ENCODE assay signal across 14 mouse cellular contexts in the genomic region with DNA sequence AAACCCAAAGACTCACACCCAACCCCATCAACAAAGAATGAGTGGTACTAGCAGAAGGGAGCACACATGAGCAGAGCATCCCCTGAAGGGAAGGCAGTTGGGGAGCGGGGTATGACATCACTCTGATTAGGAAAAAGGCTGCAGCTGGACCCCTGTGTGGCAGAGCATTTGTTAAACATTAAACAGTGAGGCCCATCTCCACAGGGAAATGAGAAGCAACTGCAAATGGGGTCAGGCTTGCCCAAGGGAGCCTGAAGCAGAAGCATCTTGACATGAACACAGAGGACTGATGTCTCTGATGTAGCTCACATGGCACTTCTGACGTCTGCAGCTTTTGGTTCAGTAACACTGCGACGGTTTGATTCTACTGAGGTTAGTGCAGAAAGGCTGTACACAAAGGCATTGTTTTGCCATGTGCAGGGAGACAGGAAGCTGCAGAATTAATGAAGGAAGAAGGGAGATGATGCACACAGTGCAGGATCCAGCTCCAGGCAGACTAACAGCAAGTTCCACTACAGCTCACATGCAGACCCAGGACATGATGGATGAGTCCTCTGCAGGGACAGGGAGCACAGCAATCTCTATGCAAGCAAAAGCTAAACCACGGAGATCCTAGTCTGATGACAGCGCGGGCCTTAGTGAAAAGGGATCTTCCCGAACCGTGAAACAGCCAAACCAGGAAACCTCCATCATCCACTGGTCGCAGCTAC.
DNase-seq lines count a peak whose midpoint lies in the region; ATAC-seq and TF ChIP-seq lines count a peak whose summit lies in the region.
"Had no signal": no experiment of that assay in that cellular context is flagged by ENCODE, and none has a peak within 500 bp of the region (broad histone marks: within the 10 kb centered on the region; RNA-seq: fewer than 3 reads in every experiment).

No protein-coding gene starts in this region.

- no peaks in the 10 kb centered on the region for H3K36me3 ChIP-seq in forebrain, embryonic 10.5 days (replicated peaks)
- H3K36me3 ChIP-seq in forebrain, embryonic 13.5 days (ENCODE audit: poor library complexity, severe bottlenecking), result no peaks in the 10 kb centered on the region
- no peaks in the 10 kb centered on the region for H3K36me3 ChIP-seq in hindbrain, embryonic 10.5 days
- H3K36me3 ChIP-seq in midbrain, postnatal 0 days (ENCODE audit: insufficient read depth, low read length), result no peaks in the 10 kb centered on the region
- H3K36me3 ChIP-seq: G1E; intestine, embryonic 15.5 days; liver, embryonic 13.5 days had no signal

- no peak; the same call in 1 of the 2 replicates for ATAC-seq in forebrain, embryonic 13.5 days
- ATAC-seq in midbrain, postnatal 0 days (ENCODE audit: low FRiP score), result no peak
- ATAC-seq: intestine, embryonic 15.5 days had no signal

- no peak for TF ChIP-seq CTCF in brain, embryonic 14.5 days (IDR thresholded peaks at IDR 0.05; ENCODE audit: borderline replicate concordance, extremely low read depth, insufficient read depth, insufficient read length)
- TF ChIP-seq CTCF in midbrain, postnatal 0 days (IDR thresholded peaks at IDR 0.05), result no peak

- H3K4me1 ChIP-seq in forebrain, embryonic 10.5 days, result peaks cover 9% of the 10 kb centered on the region
- H3K4me1 ChIP-seq in forebrain, embryonic 13.5 days, result peaks cover 15% of the 10 kb centered on the region; the same call in 1 of the 2 replicates
- peaks cover 10% of the 10 kb centered on the region for H3K4me1 ChIP-seq in hindbrain, embryonic 10.5 days (replicated peaks)
- no peaks in the 10 kb centered on the region for H3K4me1 ChIP-seq in midbrain, postnatal 0 days (ENCODE audit: insufficient read depth, low read length)
- H3K4me1 ChIP-seq: intestine, embryonic 15.5 days; liver, embryonic 13.5 days had no signal

- no peak for TF ChIP-seq POLR2A in brain, embryonic 14.5 days (IDR thresholded peaks at IDR 0.05; ENCODE audit: borderline replicate concordance, extremely low read depth, insufficient read depth, insufficient read length, poor library complexity, severe bottlenecking)

- no peak for DNase-seq in forebrain, embryonic 10.5 days (ENCODE audit: extremely low spot score, low spot score)
- peak; percentile 58 for DNase-seq in brain, embryonic 14.5 days (ENCODE audit: low read depth)
- DNase-seq in hindbrain, embryonic 10.5 days (ENCODE audit: low spot score), result peak; percentile 14
- peak; percentile 4 for DNase-seq in midbrain, postnatal 0 days (ENCODE audit: low spot score)
- DNase-seq in lung, postnatal 25 days (ENCODE audit: low spot score), result no peak
- no peak for DNase-seq in adipocyte (ENCODE audit: low spot score)
- no peak for DNase-seq in lung, postnatal 36 days
- DNase-seq: cerebellum, postnatal 14 days; gastrocnemius, postnatal 25 days; liver, embryonic 13.5 days had no signal

- H3K27me3 ChIP-seq in forebrain, embryonic 10.5 days (ENCODE audit: poor library complexity, severe bottlenecking), result no peaks in the 10 kb centered on the region
- H3K27me3 ChIP-seq in forebrain, embryonic 13.5 days, result no peaks in the 10 kb centered on the region
- no peaks in the 10 kb centered on the region for H3K27me3 ChIP-seq in hindbrain, embryonic 10.5 days (ENCODE audit: insufficient read depth, poor library complexity, severe bottlenecking)
- no peaks in the 10 kb centered on the region for H3K27me3 ChIP-seq in midbrain, postnatal 0 days (ENCODE audit: insufficient read depth, low read length)
- H3K27me3 ChIP-seq: intestine, embryonic 15.5 days; liver, embryonic 13.5 days had no signal

- H3K4me3 ChIP-seq in forebrain, embryonic 10.5 days, result no peak overlapping the region
- no peak overlapping the region for H3K4me3 ChIP-seq in forebrain, embryonic 13.5 days
- no peak overlapping the region for H3K4me3 ChIP-seq in hindbrain, embryonic 10.5 days
- H3K4me3 ChIP-seq in midbrain, postnatal 0 days (ENCODE audit: low read depth, low read length), result no peak overlapping the region
- H3K4me3 ChIP-seq: intestine, embryonic 15.5 days; liver, embryonic 13.5 days had no signal

- no peak overlapping the region for H3K9ac ChIP-seq in forebrain, embryonic 13.5 days
- H3K9ac ChIP-seq in midbrain, postnatal 0 days (replicated peaks; ENCODE audit: low read length, poor library complexity, severe bottlenecking), result no peak overlapping the region
- H3K9ac ChIP-seq: intestine, embryonic 15.5 days; liver, embryonic 13.5 days had no signal

- no peaks in the 10 kb centered on the region for H3K9me3 ChIP-seq in forebrain, embryonic 10.5 days
- no peaks in the 10 kb centered on the region for H3K9me3 ChIP-seq in forebrain, embryonic 13.5 days (replicated peaks)
- no peaks in the 10 kb centered on the region for H3K9me3 ChIP-seq in hindbrain, embryonic 10.5 days
- H3K9me3 ChIP-seq in midbrain, postnatal 0 days (ENCODE audit: low read length), result no peaks in the 10 kb centered on the region
- H3K9me3 ChIP-seq: intestine, embryonic 15.5 days; liver, embryonic 13.5 days had no signal

- H3K27ac ChIP-seq in forebrain, embryonic 10.5 days, result peak overlapping the region; percentile 35; the same call in 1 of the 2 replicates
- H3K27ac ChIP-seq in forebrain, embryonic 13.5 days, result no peak overlapping the region
- H3K27ac ChIP-seq in hindbrain, embryonic 10.5 days, result peak overlapping the region; percentile 66
- no peak overlapping the region for H3K27ac ChIP-seq in midbrain, postnatal 0 days (ENCODE audit: low read depth, low read length)
- H3K27ac ChIP-seq: intestine, embryonic 15.5 days; liver, embryonic 13.5 days; macrophage had no signal

- no peak overlapping the region for H3K4me2 ChIP-seq in forebrain, embryonic 13.5 days
- H3K4me2 ChIP-seq in midbrain, postnatal 0 days (ENCODE audit: low read depth, low read length, poor library complexity, severe bottlenecking), result no peak overlapping the region
- H3K4me2 ChIP-seq: intestine, embryonic 15.5 days; liver, embryonic 13.5 days had no signal

- 82% methylated on average over 10 of the region's 10 CpGs for WGBS in forebrain, embryonic 10.5 days
- 63% methylated on average over 10 of the region's 10 CpGs for WGBS in forebrain, embryonic 13.5 days
- 64% methylated on average over 10 of the region's 10 CpGs for WGBS in hindbrain, embryonic 10.5 days
- 67% methylated on average over 10 of the region's 10 CpGs for whole genome bisulfite sequencing in midbrain, postnatal 0 days

Comparison
In these comparisons a context has a peak if more than half of its experiments do, and no peak if none do; other contexts are left out.
1. H3K27ac ChIP-seq: peak in forebrain, embryonic 10.5 days (single experiment) and hindbrain, embryonic 10.5 days (single experiment); none in forebrain, embryonic 13.5 days (single experiment) and midbrain, postnatal 0 days (single experiment).
2. DNase-seq: peak in brain, embryonic 14.5 days (single experiment), hindbrain, embryonic 10.5 days (single experiment) and midbrain, postnatal 0 days (single experiment); none in forebrain, embryonic 10.5 days (single experiment), lung, postnatal 25 days (single experiment), adipocyte (single experiment) and lung, postnatal 36 days (single experiment).